Mouse (Mus musculus): Measurements from ENCODE around the gene Ppp4r4.

- no peak for TF ChIP-seq CTCF (IDR thresholded peaks at IDR 0.05; ENCODE audit: borderline replicate concordance, insufficient read depth, low read depth, low read length)
- no peak for TF ChIP-seq POLR2A (IDR thresholded peaks at IDR 0.05; ENCODE audit: borderline replicate concordance, insufficient read depth, low read length)
Observed at GRCm38 (mm10) chr12:103615734-103616133, 83.7 kb downstream of the Ppp4r4 start.
